18 mouse cellular contexts compared by ENCODE assay signal in genomic region chr3:140494134-140494533, GRCm38 (mm10).
"Had no signal": no experiment of that assay in that cellular context is flagged by ENCODE, and none has a peak within 500 bp of the region (broad histone marks: within the 10 kb centered on the region; RNA-seq: fewer than 3 reads in every experiment).

No protein-coding gene starts in this region.

- H3K4me1 ChIP-seq: limb, embryonic 12.5 days; midbrain, embryonic 12.5 days; neural tube, embryonic 13.5 days; stomach, embryonic 15.5 days had no signal

- H3K9me3 ChIP-seq: limb, embryonic 12.5 days; midbrain, embryonic 12.5 days; neural tube, embryonic 13.5 days; stomach, embryonic 15.5 days had no signal

- H3K9ac ChIP-seq: limb, embryonic 12.5 days; liver, embryonic 14.5 days; midbrain, embryonic 12.5 days; neural tube, embryonic 13.5 days; stomach, embryonic 15.5 days had no signal

- ATAC-seq: intestine, postnatal 0 days; lung, postnatal 0 days; midbrain, embryonic 16.5 days had no signal

- H3K4me3 ChIP-seq: limb, embryonic 12.5 days; midbrain, embryonic 12.5 days; neural tube, embryonic 13.5 days; stomach, embryonic 15.5 days had no signal

- DNase-seq: kidney, adult 9 months; kidney, postnatal 14 days; layer of hippocampus, adult 9-11 months; layer of hippocampus, postnatal 36 days; lung, adult 18-20 months; lung, postnatal 4 days; retina, postnatal 1 day; right cerebral cortex, postnatal 4 days; thymus, adult 2 months; thymus, postnatal 25 days had no signal

- H3K4me2 ChIP-seq: limb, embryonic 12.5 days; midbrain, embryonic 12.5 days; neural tube, embryonic 13.5 days; stomach, embryonic 15.5 days had no signal

- H3K27ac ChIP-seq: limb, embryonic 12.5 days; liver, embryonic 14.5 days; midbrain, embryonic 12.5 days; neural tube, embryonic 13.5 days; stomach, embryonic 15.5 days had no signal

- H3K27me3 ChIP-seq: limb, embryonic 12.5 days; midbrain, embryonic 12.5 days; neural tube, embryonic 13.5 days; stomach, embryonic 15.5 days had no signal

- H3K36me3 ChIP-seq: limb, embryonic 12.5 days; midbrain, embryonic 12.5 days; neural tube, embryonic 13.5 days; stomach, embryonic 15.5 days had no signal
